Mouse (Mus musculus): ENCODE measurements around the gene Hoxd11. TPM values are rescaled to one million over a fixed set of nuclear protein-coding genes. Genes with fewer than 3 reads are reported as not detected.

Gene Hoxd11
- total RNA-seq, 2 experiments from 2014 or later: not detected

DNA sequence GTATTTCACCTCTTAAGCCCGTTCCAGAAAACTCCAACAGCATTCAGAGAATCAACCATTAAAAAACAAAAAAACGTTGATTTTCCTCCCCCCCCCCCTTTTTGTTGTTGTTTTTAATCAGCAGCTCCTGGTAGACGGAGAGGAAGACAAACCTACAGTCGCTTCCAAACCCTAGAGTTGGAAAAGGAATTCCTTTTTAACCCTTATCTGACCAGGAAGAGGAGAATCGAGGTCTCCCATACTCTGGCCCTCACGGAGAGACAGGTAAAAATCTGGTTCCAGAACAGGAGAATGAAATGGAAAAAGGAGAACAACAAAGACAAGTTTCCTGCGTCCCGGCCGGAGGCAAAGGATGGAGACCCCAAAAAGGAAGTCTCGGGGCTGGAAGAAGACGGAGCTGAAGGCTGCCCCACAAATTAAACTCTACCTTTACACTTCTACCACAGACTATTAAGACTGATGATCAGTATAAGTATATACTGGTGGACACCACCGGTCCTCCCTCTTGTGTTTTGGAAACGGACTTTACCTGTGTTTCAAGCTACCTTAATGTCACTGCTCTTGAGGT lies 27.1 kb downstream of the Hoxd11 start:
- DNase-seq (ENCODE audit: low spot score in 2 of 2): no peak

- no peak for DNase-seq (ENCODE audit: low spot score in 2 of 2)
These were observed 28.2 kb downstream of the Hoxd11 start for GRCm38 (mm10) chr2:74707599-74707998.

DNA sequence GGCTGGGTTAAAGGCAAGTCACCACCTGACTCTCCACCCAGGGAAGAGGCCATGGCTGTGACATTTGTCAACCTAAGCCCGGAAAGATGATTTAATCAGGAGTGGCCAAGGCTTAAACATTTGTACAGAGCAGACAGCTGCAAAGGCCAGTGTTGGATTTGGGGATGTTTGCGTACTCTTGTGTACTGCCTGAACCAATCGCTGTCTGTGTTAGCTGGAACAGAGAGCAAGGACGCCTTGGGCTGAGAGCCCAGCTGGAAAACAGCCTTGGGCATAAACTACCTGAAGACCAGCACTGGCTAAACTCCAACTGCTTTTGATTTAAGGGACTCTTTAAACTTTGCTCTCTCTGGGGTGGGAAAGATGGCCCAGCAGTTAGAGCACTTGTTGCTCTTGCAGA lies 29.3 kb downstream of the Hoxd11 start:
- DNase-seq (ENCODE audit: low spot score in 2 of 2): no peak

DNA sequence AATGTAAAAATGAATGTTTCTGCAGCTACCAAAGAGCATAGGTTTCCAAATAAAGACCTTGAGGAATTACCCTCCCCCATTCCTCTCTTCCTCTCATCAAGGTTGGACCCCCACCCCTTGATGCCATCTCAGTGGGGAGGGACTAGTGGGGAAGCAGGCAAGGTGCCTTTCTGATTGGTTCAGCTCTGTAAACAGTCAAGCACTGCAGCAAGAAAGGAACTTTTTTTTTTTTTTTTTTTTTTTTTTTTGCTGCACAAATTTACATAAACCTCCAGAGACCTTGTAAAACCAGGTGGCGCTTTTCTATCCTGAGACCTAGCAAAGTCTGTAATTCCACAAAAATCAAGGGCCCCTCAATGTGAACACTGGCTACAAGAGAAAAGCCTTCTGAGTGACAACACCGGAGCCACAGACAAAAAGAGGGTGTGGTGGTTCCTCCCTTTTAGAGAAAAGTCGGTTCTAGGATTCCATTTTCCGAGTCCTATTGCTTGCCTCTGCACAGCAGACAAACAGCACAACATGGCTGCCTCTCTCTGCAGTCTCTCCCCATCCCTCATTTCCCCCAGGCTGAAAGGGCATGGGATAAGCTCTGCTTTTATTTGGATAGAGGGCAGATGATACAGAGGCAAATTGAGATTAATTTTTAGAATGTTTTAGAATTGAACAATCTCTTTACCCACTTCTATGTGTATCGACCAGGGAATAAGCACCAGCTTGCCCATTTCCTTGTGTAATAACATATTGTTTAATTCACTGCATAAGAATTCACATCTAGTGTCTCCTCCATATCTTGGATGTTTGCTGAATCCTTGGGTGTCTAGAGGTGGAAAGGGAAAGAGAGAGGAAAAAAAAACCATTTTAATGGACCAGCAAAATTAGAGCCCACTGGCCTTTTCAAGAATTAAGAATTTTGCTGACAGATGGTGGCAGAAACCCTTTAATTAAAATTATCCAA lies 30.4 kb downstream of the Hoxd11 start:
- DNase-seq (ENCODE audit: low spot score in 2 of 2): no peak

GRCm38 (mm10) chr2:74710929-74711543 lies 31.7 kb downstream of the Hoxd11 start:
- no peak for DNase-seq (ENCODE audit: low spot score in 2 of 2)

- no peak for DNase-seq (ENCODE audit: low spot score in 2 of 2)
These were observed 32.6 kb downstream of the Hoxd11 start, which contains the start of the genes Hoxd3 and Hoxd4 for GRCm38 (mm10) chr2:74711721-74712621. Gene Hoxd3 (plus strand): TSS chr2:74711927. Gene Hoxd4 (plus strand): TSS chr2:74711929.

GRCm38 (mm10) chr2:74713239-74714150 lies 34.1 kb downstream of the Hoxd11 start:
- no peak for DNase-seq (ENCODE audit: low spot score in 2 of 2)

- no peak for DNase-seq (ENCODE audit: low spot score in 2 of 2)
These were observed 34.9 kb downstream of the Hoxd11 start for GRCm38 (mm10) chr2:74714156-74714789.

DNA sequence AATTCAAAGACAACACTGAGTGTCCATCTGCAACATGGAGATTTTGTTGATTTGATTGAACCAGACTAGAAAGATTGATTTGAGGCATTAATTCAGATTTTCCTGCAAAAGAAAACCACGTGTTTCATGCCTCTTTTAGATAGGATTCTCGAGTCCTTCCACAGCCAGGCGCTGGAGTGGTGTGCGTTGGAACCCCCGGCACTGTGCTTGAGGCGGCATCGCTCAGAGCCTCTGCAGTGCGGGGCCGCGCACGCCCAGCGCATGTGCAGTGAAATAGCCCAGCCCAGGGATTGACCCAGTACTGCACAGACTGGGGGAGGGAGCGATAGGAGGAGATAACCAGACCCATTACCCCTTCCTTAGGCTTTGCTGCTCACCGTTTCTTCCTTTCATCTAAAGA lies 35.5 kb downstream of the Hoxd11 start:
- DNase-seq (ENCODE audit: low spot score in 2 of 2): no peak

DNA sequence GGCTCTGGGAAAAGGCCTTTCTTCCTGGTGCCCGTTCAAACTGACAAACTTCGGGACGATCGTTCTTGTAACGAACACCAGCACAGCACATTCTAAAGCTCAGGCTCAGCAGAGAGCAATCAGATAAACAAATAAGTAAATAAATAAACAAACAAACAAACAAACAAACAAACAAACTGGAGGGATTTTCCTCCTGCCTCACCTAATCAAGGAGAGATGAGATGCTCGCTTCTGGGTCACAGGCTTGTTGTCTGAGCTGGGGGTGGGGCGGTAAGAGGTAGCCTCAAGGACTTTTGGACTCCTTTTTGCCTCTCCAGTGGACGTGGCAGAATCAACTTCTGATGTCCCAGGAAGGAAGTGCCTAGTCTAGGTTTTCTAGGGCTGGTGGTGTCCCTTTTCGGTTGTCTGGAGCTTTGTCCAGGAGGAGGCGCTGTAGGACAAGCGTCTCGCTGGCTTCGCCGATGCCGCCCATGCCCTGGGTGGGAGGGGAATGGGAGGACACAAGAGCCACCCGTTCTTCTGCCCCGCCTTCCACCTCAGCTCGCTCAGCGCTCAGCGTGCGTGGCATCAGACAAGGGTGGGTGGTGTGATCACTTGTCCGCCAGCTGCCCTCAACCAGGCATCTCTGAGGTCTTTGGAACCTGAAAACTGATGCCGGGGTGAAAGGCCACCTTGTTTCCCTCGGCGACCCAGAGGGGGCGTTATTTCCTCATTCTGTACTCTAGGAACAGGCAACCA lies 36.3 kb downstream of the Hoxd11 start:
- peak; percentile 75 to 80 for DNase-seq (ENCODE audit: low spot score in 2 of 2)

DNA sequence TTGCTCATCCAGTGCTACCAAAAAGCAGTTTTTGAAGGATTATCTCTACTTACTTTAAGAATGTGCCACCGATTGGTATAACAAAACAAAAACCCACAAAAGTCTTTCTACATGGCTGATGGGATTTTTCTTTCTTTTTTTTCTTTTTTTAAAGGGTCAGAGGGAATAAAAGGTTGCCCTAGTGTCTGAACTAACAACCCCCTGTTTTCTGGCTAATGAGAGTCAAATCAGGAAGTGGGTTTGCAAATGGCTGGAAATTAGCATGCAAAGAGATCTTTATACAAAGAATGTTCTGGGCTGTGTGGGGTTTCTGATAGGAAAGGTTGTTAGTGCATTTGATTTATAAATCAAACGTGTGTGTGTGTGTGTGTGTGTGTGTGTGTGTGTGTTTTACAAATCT lies 41.0 kb downstream of the Hoxd11 start:
- DNase-seq (ENCODE audit: low spot score in 2 of 2): no peak

DNA sequence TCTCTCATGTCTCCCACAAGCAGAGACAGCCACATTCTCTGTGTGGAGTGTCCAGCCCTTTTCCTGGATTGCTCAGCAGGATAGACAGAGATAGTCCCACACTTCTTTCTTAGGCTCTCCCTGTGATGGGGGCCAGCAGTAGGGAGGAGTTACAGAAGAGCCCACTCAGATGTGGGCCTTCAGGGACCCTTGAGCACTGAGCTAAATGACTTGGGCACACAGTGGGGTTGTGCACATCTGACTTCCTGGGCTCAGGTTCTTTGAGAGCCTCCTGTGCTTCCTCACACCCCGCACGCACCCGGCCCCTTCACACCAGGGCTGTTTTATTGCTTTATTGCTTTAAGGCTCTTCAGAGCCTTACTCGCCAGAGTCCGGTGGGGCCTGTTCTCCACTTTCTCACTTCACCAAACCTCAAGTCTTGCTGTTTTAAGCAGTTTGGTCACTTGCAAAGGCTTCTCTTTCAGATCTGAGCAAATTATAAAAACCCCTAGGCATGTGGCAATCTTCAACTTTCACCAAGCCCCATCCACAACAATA lies 41.7 kb downstream of the Hoxd11 start:
- DNase-seq (ENCODE audit: low spot score in 2 of 2): no peak

- DNase-seq (ENCODE audit: low spot score in 2 of 2): no peak
These were observed 42.5 kb downstream of the Hoxd11 start for GRCm38 (mm10) chr2:74721882-74722281.

- no peak for DNase-seq (ENCODE audit: low spot score in 2 of 2)
These were observed 43.6 kb downstream of the Hoxd11 start for GRCm38 (mm10) chr2:74722949-74723348.

DNA sequence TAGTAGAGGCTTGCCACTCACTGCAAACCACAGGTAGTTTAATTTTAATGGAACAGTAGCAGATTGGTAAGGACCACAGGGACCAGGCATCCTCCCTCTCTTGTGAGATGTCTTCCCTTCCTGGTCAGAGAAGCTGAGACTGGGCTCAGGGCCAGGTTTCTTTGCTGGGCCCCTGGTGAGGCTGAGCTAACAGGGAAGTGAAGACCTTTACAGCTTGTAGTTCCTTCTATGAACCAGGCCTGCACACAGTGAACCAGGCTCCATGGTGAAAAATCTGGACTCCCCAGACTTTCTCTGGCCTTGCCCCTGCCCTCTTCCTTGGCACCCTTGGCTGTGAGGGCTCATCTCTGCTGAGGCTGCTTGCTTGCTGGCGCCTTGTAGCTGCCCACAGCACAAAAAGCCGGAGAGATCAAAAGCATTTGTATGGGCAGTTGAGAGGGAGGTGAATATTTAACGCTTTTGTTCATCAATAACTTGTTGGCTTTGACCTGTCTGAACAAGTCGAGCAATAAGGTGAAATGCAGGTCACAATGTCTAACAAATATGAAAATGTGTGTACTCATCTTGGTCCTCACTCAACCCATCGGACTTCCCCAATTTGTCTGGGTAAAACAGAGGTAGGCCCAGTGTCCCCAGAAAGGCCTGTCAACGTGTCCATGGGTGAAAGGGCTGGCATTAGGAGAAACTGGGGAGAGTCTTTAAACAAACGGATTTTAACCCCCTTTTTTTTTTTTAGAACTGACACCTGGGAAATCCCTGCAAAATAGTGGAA lies 45.1 kb downstream of the Hoxd11 start:
- no peak for DNase-seq (ENCODE audit: low spot score in 2 of 2)

GRCm38 (mm10) chr2:74725171-74725570 lies 45.8 kb downstream of the Hoxd11 start:
- no peak for DNase-seq (ENCODE audit: low spot score in 2 of 2)

DNA sequence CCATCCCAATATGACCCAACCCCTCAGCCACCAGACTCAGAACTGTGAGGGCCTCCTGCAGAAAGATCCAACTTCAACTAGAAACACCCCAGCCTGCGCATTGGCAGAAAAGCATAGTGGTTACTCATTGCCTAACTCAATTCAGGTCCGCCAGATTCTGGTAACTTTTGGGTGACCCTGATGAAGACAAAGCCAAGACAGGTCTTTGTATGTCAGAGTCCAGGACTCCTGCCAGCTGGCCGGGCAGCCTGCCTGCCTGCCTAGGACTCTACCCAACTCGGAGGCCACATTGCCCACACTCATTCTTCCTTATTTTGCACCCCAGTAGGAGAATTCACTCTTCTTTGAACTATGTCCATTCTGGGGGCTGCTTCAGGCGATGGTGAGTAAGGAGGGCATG lies 47.2 kb downstream of the Hoxd11 start, which contains the start of gene Gm28230:
Gene Gm28230, plus strand, starts transcription at position 178 of the 400 bp plus-strand sequence.
- no peak for DNase-seq (ENCODE audit: low spot score in 2 of 2)

Measured in left cerebral cortex, adult 18-20 months (tissue).